Mouse (Mus musculus) liver, embryonic 16.5 days (tissue): Measurements from ENCODE around the gene BB287469. TPM values are rescaled to one million over a fixed set of nuclear protein-coding genes. Genes with fewer than 3 reads are reported as not detected.
"Not testable (repeated sequence)": the region's sequence is repeated elsewhere in the genome, so short reads cannot be mapped to it uniquely, and the experiment has no call there.

Experiments used
- ATAC-seq: fragments of 200-750 bp; cut with Nextera tagmentation; 2 replicates; pipeline ENCODE4 v1.8.0; 2017; ENCODE audit warnings: low read depth, mild to moderate bottlenecking, moderate number of reproducible peaks, moderate library complexity
- H3K27ac ChIP-seq: fragments of 300-500 bp; sonication (generic); 2 replicates; pipeline ENCODE4 v1.5.1; 2014; ENCODE audit warnings: mild to moderate bottlenecking, low read length
- H3K27me3 ChIP-seq: fragments of 300-500 bp; sonication (generic); 2 replicates; pipeline ENCODE4 v1.6.1; 2014; ENCODE audit warnings: low read depth, low read length, mixed read lengths; ENCODE audit not compliant: control insufficient read depth, insufficient read depth
- H3K36me3 ChIP-seq: fragments of 300-500 bp; sonication (generic); 2 replicates; pipeline ENCODE4 v1.6.1; 2014; ENCODE audit warnings: mild to moderate bottlenecking; ENCODE audit not compliant: control insufficient read depth, insufficient read depth
- H3K4me1 ChIP-seq: fragments of 300-500 bp; sonication (generic); 2 replicates; pipeline ENCODE4 v1.6.1; 2014; ENCODE audit warnings: low read depth, low read length, mixed read lengths; ENCODE audit not compliant: control insufficient read depth
- H3K4me2 ChIP-seq: fragments of 300-500 bp; sonication (generic); 2 replicates; pipeline ENCODE4 v1.6.1; 2014; ENCODE audit warnings: low read depth, low read length, mixed read lengths
- H3K4me3 ChIP-seq: fragments of 300-500 bp; sonication (generic); 2 replicates; pipeline ENCODE4 v1.5.1; 2014; ENCODE audit warnings: low read depth, mild to moderate bottlenecking, low read length
- H3K9ac ChIP-seq: fragments of 300-500 bp; sonication (generic); 2 replicates; pipeline ENCODE4 v1.6.1; 2014; ENCODE audit warnings: low read depth, low read length
- H3K9me3 ChIP-seq: fragments of 300-500 bp; sonication (generic); replicated peaks from 2 replicates; pipeline ENCODE4 v1.6.1; 2016; ENCODE audit warnings: low read length; ENCODE audit not compliant: control insufficient read depth
- WGBS: fragments of 180-500 bp; shearing (Covaris S2); extraction: QIAGEN DNeasy Blood & Tissue Kit; methylation state at CpG from one replicate; pipeline ENCODE4 v1.1.7; 2014; ENCODE audit not compliant: insufficient replicate concordance; 5-methylcytosine and 5-hydroxymethylcytosine counted together
- polyA plus RNA-seq: library from polyadenylated mRNA; unstranded; fragments of >200 nt; fragmentation: Nextera tagmentation; extraction: Ambion mirVana; gene quantifications from 2 replicates; pipeline ENCODE4 v1.2.1, GENCODE M21; 2015

Gene BB287469
- polyA plus RNA-seq, 1 experiment from 2014 or later = 0.26 TPM

- H3K4me1 ChIP-seq, ATAC-seq, H3K36me3 ChIP-seq, H3K27me3 ChIP-seq, H3K9me3 ChIP-seq, H3K27ac ChIP-seq, H3K4me3 ChIP-seq, H3K9ac ChIP-seq, H3K4me2 ChIP-seq: not testable (repeated sequence)
- WGBS = 54% methylated on average over 2 of the region's 2 CpGs
Observed at GRCm38 (mm10) chr12:87864048-87864447, 47.7 kb downstream of the BB287469 start.

Other genes with a start within 250 kb of the BB287469 start
- not detected in 2 replicates for gene Oog1, start 213.9 kb upstream of the BB287469 start, polyA plus RNA-seq
- not detected in 2 replicates for gene Gm4027, start 197.7 kb upstream of the BB287469 start, polyA plus RNA-seq
- gene Gm16381, start 172.0 kb upstream of the BB287469 start, polyA plus RNA-seq = not detected in 2 replicates
- not detected in 2 replicates for gene Gm21319, start 40.8 kb upstream of the BB287469 start, polyA plus RNA-seq
- not detected in 2 replicates for gene Gm21936, start 21.1 kb upstream of the BB287469 start, polyA plus RNA-seq
- gene Gm2001, start 25.8 kb downstream of the BB287469 start, polyA plus RNA-seq = not detected in 2 replicates
- not detected in 2 replicates for gene Gm2016, start 57.5 kb downstream of the BB287469 start, polyA plus RNA-seq
- gene Gm2022, start 78.8 kb downstream of the BB287469 start, polyA plus RNA-seq = not detected in 2 replicates
- not detected in 2 replicates for gene Gm2035, start 103.3 kb downstream of the BB287469 start, polyA plus RNA-seq
- not detected in 2 replicates for gene Gm2042, start 137.5 kb downstream of the BB287469 start, polyA plus RNA-seq
- not detected in 2 replicates for gene Gm2075, start 195.3 kb downstream of the BB287469 start, polyA plus RNA-seq
- not detected in 2 replicates for gene Gm6803, start 202.2 kb downstream of the BB287469 start, polyA plus RNA-seq
- not detected in 2 replicates for gene Gm2056, start 210.4 kb downstream of the BB287469 start, polyA plus RNA-seq